Comparison of ENCODE assay signal across 11 mouse cellular contexts in the genomic region with DNA sequence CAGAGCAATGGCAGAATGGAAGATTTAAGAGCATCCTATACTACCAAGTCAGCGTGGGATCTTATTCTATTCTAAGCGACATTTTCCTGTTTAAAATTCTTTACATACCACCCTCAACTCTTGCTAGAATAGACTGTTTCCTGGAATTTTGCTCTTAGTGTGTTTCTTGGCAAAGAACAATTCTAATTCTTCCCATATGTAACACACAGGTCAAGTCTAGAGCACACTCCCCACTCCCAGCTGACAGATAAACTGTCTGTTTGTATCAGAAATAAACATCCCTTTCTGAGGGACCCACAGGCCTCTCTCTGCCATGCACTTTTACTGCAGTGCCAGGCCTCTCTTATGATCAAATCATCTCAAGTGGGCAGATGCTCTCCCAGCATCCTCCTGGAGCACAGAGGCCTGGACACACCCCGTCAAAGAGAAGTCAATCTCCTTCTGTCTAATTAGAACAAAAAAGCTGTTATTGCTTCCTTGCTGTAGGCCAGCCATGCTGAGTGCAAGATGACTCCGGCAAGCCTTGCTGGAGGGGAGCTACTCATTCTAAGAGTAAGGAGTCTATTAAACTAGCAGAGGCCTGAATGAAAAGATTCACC.
DNase-seq lines count a peak whose midpoint lies in the region; ATAC-seq lines count a peak whose summit lies in the region.
"Had no signal": no experiment of that assay in that cellular context is flagged by ENCODE, and none has a peak within 500 bp of the region (broad histone marks: within the 10 kb centered on the region; RNA-seq: fewer than 3 reads in every experiment).

No protein-coding gene starts in this region.

- no peak overlapping the region for H3K9ac ChIP-seq in hindbrain, embryonic 12.5 days
- H3K9ac ChIP-seq in hindbrain, embryonic 11.5 days (ENCODE audit: low read depth, low read length), result no peak overlapping the region
- H3K9ac ChIP-seq in neural tube, embryonic 13.5 days, result no peak overlapping the region

- ATAC-seq in cerebellum, adult (ENCODE audit: insufficient number of reproducible peaks, low FRiP score, low TSS enrichment), result 0 out of 2 replicates have a peak, but pooled peaks have one; percentile 32
- no peak for ATAC-seq in hindbrain, embryonic 12.5 days (ENCODE audit: low FRiP score)
- ATAC-seq in hindbrain, embryonic 11.5 days (ENCODE audit: low FRiP score), result no peak
- no peak for ATAC-seq in neural tube, embryonic 13.5 days (ENCODE audit: low read depth)

- no peak overlapping the region for H3K4me2 ChIP-seq in hindbrain, embryonic 12.5 days (replicated peaks)
- H3K4me2 ChIP-seq in hindbrain, embryonic 11.5 days (replicated peaks; ENCODE audit: low read depth, low read length), result no peak overlapping the region
- H3K4me2 ChIP-seq in neural tube, embryonic 13.5 days, result no peak overlapping the region

- no peak overlapping the region for H3K4me3 ChIP-seq in hindbrain, embryonic 12.5 days
- H3K4me3 ChIP-seq in hindbrain, embryonic 11.5 days (ENCODE audit: low read depth, low read length), result no peak overlapping the region
- no peak overlapping the region for H3K4me3 ChIP-seq in neural tube, embryonic 13.5 days

- H3K4me1 ChIP-seq in hindbrain, embryonic 12.5 days, result peaks cover 8% of the 10 kb centered on the region; the same call in 1 of the 2 replicates
- H3K4me1 ChIP-seq in hindbrain, embryonic 11.5 days (replicated peaks; ENCODE audit: control insufficient read depth, insufficient read depth, low read length), result no peaks in the 10 kb centered on the region
- H3K4me1 ChIP-seq in neural tube, embryonic 13.5 days (replicated peaks), result peaks cover 6% of the 10 kb centered on the region; the same call in 1 of the 2 replicates

- 0 out of 2 replicates have a peak overlapping the region, but pooled peaks have one; percentile 17 for H3K27ac ChIP-seq in hindbrain, embryonic 12.5 days
- no peak overlapping the region for H3K27ac ChIP-seq in hindbrain, embryonic 11.5 days (ENCODE audit: low read depth, low read length)
- H3K27ac ChIP-seq in neural tube, embryonic 13.5 days (replicated peaks), result 0 out of 2 replicates have a peak overlapping the region, but pooled peaks have one; percentile 52

- H3K36me3 ChIP-seq in hindbrain, embryonic 12.5 days, result no peaks in the 10 kb centered on the region
- H3K36me3 ChIP-seq in hindbrain, embryonic 11.5 days (ENCODE audit: control insufficient read depth, insufficient read depth, low read length), result no peaks in the 10 kb centered on the region
- no peaks in the 10 kb centered on the region for H3K36me3 ChIP-seq in neural tube, embryonic 13.5 days

- no peaks in the 10 kb centered on the region for H3K27me3 ChIP-seq in hindbrain, embryonic 12.5 days
- H3K27me3 ChIP-seq in hindbrain, embryonic 11.5 days (ENCODE audit: control insufficient read depth, insufficient read depth, low read length), result no peaks in the 10 kb centered on the region
- H3K27me3 ChIP-seq in neural tube, embryonic 13.5 days, result no peaks in the 10 kb centered on the region

- no peaks in the 10 kb centered on the region for H3K9me3 ChIP-seq in hindbrain, embryonic 12.5 days (replicated peaks)
- H3K9me3 ChIP-seq in hindbrain, embryonic 11.5 days (ENCODE audit: control insufficient read depth, low read length), result no peaks in the 10 kb centered on the region
- no peaks in the 10 kb centered on the region for H3K9me3 ChIP-seq in neural tube, embryonic 13.5 days

- WGBS in hindbrain, embryonic 12.5 days, result 64% methylated on average over 4 of the region's 4 CpGs
- 73% methylated on average over 4 of the region's 4 CpGs for WGBS in hindbrain, embryonic 11.5 days
- 58% methylated on average over 4 of the region's 4 CpGs for WGBS in neural tube, embryonic 13.5 days

- no peak for DNase-seq in cerebellum, postnatal 4 days (ENCODE audit: low spot score in 2 of 2)
- no peak for DNase-seq in hindbrain, embryonic 11.5 days (ENCODE audit: low spot score)
- no peak for DNase-seq in neural tube, embryonic 10.5 days (ENCODE audit: extremely low spot score, low spot score)
- DNase-seq in T-cell, adult 2 months (ENCODE audit: low spot score), result no peak
- DNase-seq in embryo, embryonic 10 days (ENCODE audit: low spot score), result no peak
- DNase-seq: gastrocnemius, postnatal 10 days; right cerebral cortex, adult 18-20 months; thymus, postnatal 4 days had no signal
